Comparison of ENCODE assay signal across 8 mouse cellular contexts in genomic region chr6:101376049-101376448, GRCm38 (mm10). TPM values are rescaled to one million over a fixed set of nuclear protein-coding genes. Genes with fewer than 3 reads are reported as not detected.
A peak's percentile ranks its signal among the peaks of the same experiment; 100 is the strongest.
DNase-seq lines count a peak whose midpoint lies in the region; ATAC-seq lines count a peak whose summit lies in the region.

No protein-coding gene starts in this region.

- no peak overlapping the region for H3K9ac ChIP-seq in liver, embryonic 11.5 days (ENCODE audit: low read depth, low read length)
- H3K9ac ChIP-seq in forebrain, embryonic 13.5 days: no peak overlapping the region
- H3K9ac ChIP-seq in neural tube, embryonic 14.5 days (replicated peaks; ENCODE audit: low read depth, low read length): no peak overlapping the region

- H3K27ac ChIP-seq in liver, embryonic 11.5 days (ENCODE audit: low read depth, low read length): no peak overlapping the region
- no peak overlapping the region for H3K27ac ChIP-seq in forebrain, embryonic 13.5 days
- no peak overlapping the region for H3K27ac ChIP-seq in neural tube, embryonic 14.5 days (ENCODE audit: low read depth, low read length)

- no peak for ATAC-seq in liver, embryonic 11.5 days (replicated peaks; ENCODE audit: low FRiP score)
- no peak for ATAC-seq in forebrain, embryonic 13.5 days
- no peak for ATAC-seq in neural tube, embryonic 14.5 days (ENCODE audit: low read depth)

- H3K4me3 ChIP-seq in liver, embryonic 11.5 days (ENCODE audit: low read depth, low read length): peak overlapping the region; percentile 63
- H3K4me3 ChIP-seq in forebrain, embryonic 13.5 days: peak overlapping the region; percentile 58
- peak overlapping the region; percentile 50 for H3K4me3 ChIP-seq in neural tube, embryonic 14.5 days (ENCODE audit: low read depth, low read length)

- H3K4me1 ChIP-seq in liver, embryonic 11.5 days (replicated peaks; ENCODE audit: control insufficient read depth, insufficient read depth, low read length): peaks cover 2% of the 10 kb centered on the region; the same call in 1 of the 2 replicates
- H3K4me1 ChIP-seq in forebrain, embryonic 13.5 days: peaks cover 36% of the 10 kb centered on the region
- peaks cover 8% of the 10 kb centered on the region for H3K4me1 ChIP-seq in neural tube, embryonic 14.5 days (ENCODE audit: control insufficient read depth, insufficient read depth, low read length)

- no peaks in the 10 kb centered on the region for H3K9me3 ChIP-seq in liver, embryonic 11.5 days (ENCODE audit: control insufficient read depth, low read length)
- H3K9me3 ChIP-seq in forebrain, embryonic 13.5 days (replicated peaks): no peaks in the 10 kb centered on the region
- no peaks in the 10 kb centered on the region for H3K9me3 ChIP-seq in neural tube, embryonic 14.5 days (ENCODE audit: control insufficient read depth, low read length)

- peaks cover 28% of the 10 kb centered on the region for H3K27me3 ChIP-seq in liver, embryonic 11.5 days (replicated peaks; ENCODE audit: control insufficient read depth, insufficient read depth, low read length)
- peaks cover 28% of the 10 kb centered on the region for H3K27me3 ChIP-seq in forebrain, embryonic 13.5 days
- H3K27me3 ChIP-seq in neural tube, embryonic 14.5 days (ENCODE audit: control insufficient read depth, insufficient read depth, low read length): no peaks in the 10 kb centered on the region

- 35% methylated on average over 10 of the region's 10 CpGs for WGBS in liver, embryonic 11.5 days
- WGBS in forebrain, embryonic 13.5 days: 44% methylated on average over 10 of the region's 10 CpGs
- WGBS in neural tube, embryonic 14.5 days: 35% methylated on average over 10 of the region's 10 CpGs

- H3K4me2 ChIP-seq in liver, embryonic 11.5 days: peak overlapping the region; percentile 68
- peak overlapping the region; percentile 98 for H3K4me2 ChIP-seq in forebrain, embryonic 13.5 days
- H3K4me2 ChIP-seq in neural tube, embryonic 14.5 days (ENCODE audit: low read depth, low read length): peak overlapping the region; percentile 98

- no peak for DNase-seq in liver, embryonic 11.5 days (ENCODE audit: low spot score)
- DNase-seq in liver: no peak
- DNase-seq in kidney, postnatal 10 days: peak; percentile 50
- DNase-seq in thymus, postnatal 25 days: no peak
- no peak for DNase-seq in adrenal gland, adult 8-10 months
- no peak for DNase-seq in Muller cell, postnatal 12 days (ENCODE audit: inconsistent ontology term)

- H3K36me3 ChIP-seq in liver, embryonic 11.5 days (ENCODE audit: control insufficient read depth, insufficient read depth, low read length): no peaks in the 10 kb centered on the region
- H3K36me3 ChIP-seq in forebrain, embryonic 13.5 days (ENCODE audit: poor library complexity, severe bottlenecking): no peaks in the 10 kb centered on the region
- no peaks in the 10 kb centered on the region for H3K36me3 ChIP-seq in neural tube, embryonic 14.5 days (ENCODE audit: control insufficient read depth, insufficient read depth, low read length)

RNA-seq across cellular contexts. Expression of gene Pdzrn3, which starts 1.6 kb away (rescaled TPM):
- polyA plus RNA-seq in liver, embryonic 11.5 days (2014; fragmentation: Nextera tagmentation; extraction: Ambion mirVana): 2.6 and 4.8 TPM in 2 replicates
- polyA plus RNA-seq in forebrain, embryonic 13.5 days (2015; fragmentation: Nextera tagmentation; extraction: Ambion mirVana): 11.3 and 13.1 TPM in 2 replicates
- 28.4 and 30.0 TPM in 2 replicates for polyA plus RNA-seq in neural tube, embryonic 14.5 days (2014; fragmentation: Nextera tagmentation; extraction: Ambion mirVana)
- 10 to 100 TPM; 25.2 to 31.1 (median 28.7) TPM for total RNA-seq in adrenal gland, adult 8-10 months (2022)
